In genomic region chr13:35614832-35615479, GRCm38 (mm10) we compare ENCODE assay signal across 14 mouse cellular contexts. TPM values are rescaled to one million over a fixed set of nuclear protein-coding genes. Genes with fewer than 3 reads are reported as not detected.
DNase-seq lines count a peak whose midpoint lies in the region; ATAC-seq and TF ChIP-seq lines count a peak whose summit lies in the region.
"Had no signal": no experiment of that assay in that cellular context is flagged by ENCODE, and none has a peak within 500 bp of the region (broad histone marks: within the 10 kb centered on the region; RNA-seq: fewer than 3 reads in every experiment).

No protein-coding gene starts in this region.

- no peak overlapping the region for H3K4me3 ChIP-seq in heart, adult 2 months
- H3K4me3 ChIP-seq in liver, embryonic 12.5 days = no peak overlapping the region
- H3K4me3 ChIP-seq in midbrain, embryonic 14.5 days (replicated peaks; ENCODE audit: low read depth, low read length) = no peak overlapping the region
- H3K4me3 ChIP-seq: heart, embryonic 13.5 days; lung, embryonic 15.5 days; midbrain, embryonic 15.5 days had no signal

- no peak for TF ChIP-seq POLR2A in heart, adult 2 months (IDR thresholded peaks at IDR 0.05; ENCODE audit: insufficient read depth, low read depth, low read length)

- H3K27ac ChIP-seq in heart, adult 2 months = no peak overlapping the region
- H3K27ac ChIP-seq in liver, embryonic 12.5 days = peak overlapping the region; percentile 93
- H3K27ac ChIP-seq in midbrain, embryonic 14.5 days (replicated peaks; ENCODE audit: low read depth, low read length) = no peak overlapping the region
- H3K27ac ChIP-seq: heart, embryonic 13.5 days; lung, embryonic 15.5 days; midbrain, embryonic 15.5 days had no signal

- H3K36me3 ChIP-seq in heart, adult 2 months (ENCODE audit: control insufficient read depth, insufficient read depth, low read length) = no peaks in the 10 kb centered on the region; the same call in 1 of the 2 replicates
- no peaks in the 10 kb centered on the region for H3K36me3 ChIP-seq in liver, embryonic 12.5 days
- no peaks in the 10 kb centered on the region for H3K36me3 ChIP-seq in midbrain, embryonic 14.5 days (ENCODE audit: control insufficient read depth, insufficient read depth, low read length)
- H3K36me3 ChIP-seq: heart, embryonic 13.5 days; lung, embryonic 15.5 days; midbrain, embryonic 15.5 days had no signal

- peaks cover 1% of the 10 kb centered on the region; the same call in 1 of the 2 replicates for H3K4me1 ChIP-seq in heart, adult 2 months (ENCODE audit: control insufficient read depth, insufficient read depth, low read length)
- peaks cover 69% of the 10 kb centered on the region for H3K4me1 ChIP-seq in liver, embryonic 12.5 days
- no peaks in the 10 kb centered on the region for H3K4me1 ChIP-seq in midbrain, embryonic 14.5 days (ENCODE audit: control insufficient read depth, insufficient read depth, low read length)
- H3K4me1 ChIP-seq: lung, embryonic 15.5 days; midbrain, embryonic 15.5 days had no signal

- no peaks in the 10 kb centered on the region for H3K79me2 ChIP-seq in heart, adult 2 months (replicated peaks; ENCODE audit: control insufficient read depth, insufficient read depth, low read length)

- peak; percentile 37 for DNase-seq in heart, postnatal 4 days
- DNase-seq in heart, adult 2 months = no peak
- peak; percentile 74 for DNase-seq in c-Kit-negative CD71-positive TER-119-positive erythroid progenitor cells, embryonic 14.5 days (ENCODE audit: low read depth, low spot score)
- peak; percentile 54 to 66 for DNase-seq in spleen, postnatal 36 days (ENCODE audit: low spot score in 2 of 2)
- no peak for DNase-seq in B cell, adult 2 months
- DNase-seq in midbrain, embryonic 14.5 days = no peak
- no peak for DNase-seq in layer of hippocampus, postnatal 10 days (ENCODE audit: low spot score in 2 of 2)
- DNase-seq: cerebellum, postnatal 14 days; right cerebral cortex, adult 18-20 months had no signal

- 67% methylated on average over 4 of the region's 4 CpGs for WGBS in heart, adult 2 months
- 24% methylated on average over 4 of the region's 4 CpGs for WGBS in liver, embryonic 12.5 days (ENCODE audit: insufficient replicate concordance)
- WGBS in midbrain, embryonic 14.5 days = 72% methylated on average over 4 of the region's 4 CpGs

- peak; percentile 99 for ATAC-seq in liver, embryonic 12.5 days
- ATAC-seq in midbrain, embryonic 14.5 days (ENCODE audit: low FRiP score, low TSS enrichment) = no peak
- ATAC-seq: inflammation-experienced regulatory T-cells, adult 6 months; midbrain, embryonic 15.5 days had no signal

- peak overlapping the region; percentile 52 for H3K4me2 ChIP-seq in liver, embryonic 12.5 days
- no peak overlapping the region for H3K4me2 ChIP-seq in midbrain, embryonic 14.5 days (ENCODE audit: low read length)
- H3K4me2 ChIP-seq: heart, embryonic 13.5 days; lung, embryonic 15.5 days; midbrain, embryonic 15.5 days had no signal

- no peak for TF ChIP-seq EP300 in heart, adult 2 months (IDR thresholded peaks at IDR 0.05; ENCODE audit: insufficient read depth, low read depth, low read length)

- intact Hi-C loops in heart, adult 2 months (cut with DNase I) = no loop called here

- TF ChIP-seq CTCF in heart, adult 2 months (IDR thresholded peaks at IDR 0.05) = no peak

- no peak overlapping the region for H3K9ac ChIP-seq in heart, adult 2 months (ENCODE audit: low read depth, low read length)
- H3K9ac ChIP-seq in liver, embryonic 12.5 days = peak overlapping the region; percentile 53
- H3K9ac ChIP-seq in midbrain, embryonic 14.5 days (replicated peaks; ENCODE audit: low read length) = no peak overlapping the region
- H3K9ac ChIP-seq: heart, embryonic 13.5 days; lung, embryonic 15.5 days; midbrain, embryonic 15.5 days had no signal

- H3K9me3 ChIP-seq in liver, embryonic 12.5 days (replicated peaks) = no peaks in the 10 kb centered on the region
- no peaks in the 10 kb centered on the region for H3K9me3 ChIP-seq in midbrain, embryonic 14.5 days (ENCODE audit: control insufficient read depth, low read length)
- H3K9me3 ChIP-seq: heart, embryonic 13.5 days; lung, embryonic 15.5 days; midbrain, embryonic 15.5 days had no signal

- H3K27me3 ChIP-seq in heart, adult 2 months (ENCODE audit: control insufficient read depth, insufficient read depth, low read length) = no peaks in the 10 kb centered on the region
- H3K27me3 ChIP-seq in liver, embryonic 12.5 days (replicated peaks) = no peaks in the 10 kb centered on the region
- H3K27me3 ChIP-seq in midbrain, embryonic 14.5 days (ENCODE audit: control insufficient read depth, insufficient read depth, low read length) = no peaks in the 10 kb centered on the region
- H3K27me3 ChIP-seq: heart, embryonic 13.5 days; lung, embryonic 15.5 days; midbrain, embryonic 15.5 days had no signal

RNA-seq across cellular contexts. Expression of gene Cdyl, which starts 44.7 kb away (rescaled TPM):
- 10 to 100 TPM; 19.5 to 20.3 TPM for total RNA-seq in heart, postnatal 4 days (2021)
- 10 to 100 TPM in 1 of 2 experiments, 1 to 10 TPM in 1; 8.4 to 11.2 TPM for total RNA-seq in heart, adult 2 months (2021)
- 3.1 and 4.2 TPM in 2 replicates for polyA plus RNA-seq in heart, adult 2 months (2012; rRNA removed)
- polyA plus RNA-seq in liver, embryonic 12.5 days (2016; fragmentation: Nextera tagmentation; extraction: Ambion mirVana) = 18.8 and 19.3 TPM in 2 replicates
- 5.2 and 6.5 TPM in 2 replicates for polyA plus RNA-seq in midbrain, embryonic 14.5 days (2014; fragmentation: Nextera tagmentation; extraction: Ambion mirVana)
- total RNA-seq in layer of hippocampus, postnatal 10 days (2021) = 10 to 100 TPM; 11.8 to 11.9 TPM

Comparison
In these comparisons a context has a peak if more than half of its experiments do, and no peak if none do; other contexts are left out.
1. DNase-seq: peak in heart, postnatal 4 days (single experiment), c-Kit-negative CD71-positive TER-119-positive erythroid progenitor cells, embryonic 14.5 days (single experiment) and spleen, postnatal 36 days (2 of 2); none in heart, adult 2 months (0 of 2), B cell, adult 2 months (0 of 2), midbrain, embryonic 14.5 days (single experiment) and layer of hippocampus, postnatal 10 days (0 of 2).